Mouse (Mus musculus) granulocyte monocyte progenitor cell, adult 5-6 weeks (primary cell): ENCODE measurements at regions not wholly inside any gene's neighbourhood (a gene's known extent, or its start where the extent isn't known, plus 50 kb on each side); places are given as distances from the start of the nearest gene placed in this dataset.

Source experiments
- ATAC-seq: replicated peaks from 2 replicates; pipeline ENCODE4 v1.8.0; 2016; ENCODE audit warnings: mild to moderate bottlenecking, moderate TSS enrichment, inconsistent platforms; ENCODE audit not compliant: poor library complexity, severe bottlenecking

DNA sequence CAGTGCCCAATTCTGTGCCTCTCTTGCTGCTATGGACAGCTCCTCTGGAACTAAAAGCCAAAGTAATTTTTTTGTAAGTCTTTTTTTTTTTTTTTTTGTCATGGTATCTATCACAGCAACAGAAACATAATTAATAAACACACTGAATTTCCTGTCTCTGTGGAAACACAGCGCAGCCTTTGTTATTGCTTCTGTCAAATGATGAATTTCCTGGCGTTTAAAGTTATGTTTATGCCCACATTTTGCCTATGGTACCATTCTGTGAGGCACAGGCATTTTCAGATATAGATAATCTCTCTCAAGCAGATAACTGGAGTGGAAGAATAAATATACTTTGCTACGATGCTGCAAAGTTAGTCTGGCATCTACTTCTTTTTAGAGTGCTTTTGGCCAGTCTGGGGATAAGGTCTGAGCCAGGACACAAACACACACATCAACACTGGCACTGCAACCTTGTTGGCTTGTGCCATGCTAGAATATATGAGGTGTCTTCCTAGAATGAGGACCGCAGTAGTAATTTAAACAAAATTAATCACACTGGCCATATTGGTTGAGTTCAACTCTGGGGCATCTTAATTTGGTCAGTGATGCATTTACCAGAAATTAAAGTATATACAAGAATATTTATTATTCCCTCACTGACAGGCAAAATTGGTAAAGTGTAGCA lies 227.9 kb upstream of the Gk2 start:
- ATAC-seq = no peak

DNA sequence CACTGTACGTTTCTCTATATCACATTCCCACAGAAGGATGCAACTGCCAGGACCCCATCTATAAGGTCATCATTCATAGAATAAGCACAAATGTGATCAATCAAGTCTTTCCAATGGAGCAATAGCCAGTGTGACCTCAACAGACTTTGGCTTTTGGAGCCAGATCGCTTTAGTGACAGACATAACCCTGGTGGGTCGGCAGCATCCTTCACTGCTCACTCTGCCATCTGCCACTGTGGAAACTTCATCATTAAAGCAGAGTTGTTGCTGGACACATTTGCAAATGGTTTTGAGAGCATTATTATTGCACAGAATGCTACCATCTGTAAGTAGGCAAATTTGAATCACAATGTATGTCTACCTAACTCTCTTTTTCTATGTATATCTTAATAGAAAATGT lies 212.9 kb upstream of the Gk2 start:
- no peak for ATAC-seq

DNA sequence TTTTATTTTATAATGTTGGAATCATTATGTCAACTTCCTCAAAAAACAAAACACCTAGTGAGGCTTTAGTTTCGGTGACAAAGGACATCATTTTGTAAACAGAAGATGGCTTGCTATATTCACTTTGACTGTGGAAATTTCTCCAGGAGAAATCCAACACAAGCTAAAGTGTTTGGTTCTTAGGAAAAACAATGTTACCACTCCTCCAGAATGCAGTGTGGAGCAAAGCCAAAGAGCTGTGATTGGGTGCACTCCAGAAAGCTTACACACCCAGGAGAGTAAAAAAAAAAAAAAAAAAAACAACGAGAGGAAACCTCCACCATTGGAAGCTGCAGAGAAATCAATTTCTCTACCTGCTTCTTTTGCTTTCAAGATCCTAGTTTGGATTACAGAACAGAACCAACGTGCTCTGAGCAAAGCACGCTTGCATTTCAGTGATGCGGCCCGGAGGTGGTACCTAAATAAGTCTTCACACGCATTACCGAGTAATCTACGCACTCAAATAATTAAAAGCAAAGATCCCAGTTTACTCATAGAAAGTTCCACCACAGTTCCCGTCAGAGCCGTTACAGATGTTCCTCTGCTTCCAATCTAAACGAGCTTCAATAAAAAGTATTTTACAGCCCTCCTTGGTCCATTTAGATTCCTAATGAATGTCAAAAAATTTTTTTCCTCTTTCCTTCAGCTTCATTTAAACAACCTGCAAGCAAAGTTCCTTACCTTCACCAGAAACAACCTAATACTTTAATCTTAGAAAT lies 199.5 kb upstream of the Gk2 start:
- ATAC-seq = no peak

DNA sequence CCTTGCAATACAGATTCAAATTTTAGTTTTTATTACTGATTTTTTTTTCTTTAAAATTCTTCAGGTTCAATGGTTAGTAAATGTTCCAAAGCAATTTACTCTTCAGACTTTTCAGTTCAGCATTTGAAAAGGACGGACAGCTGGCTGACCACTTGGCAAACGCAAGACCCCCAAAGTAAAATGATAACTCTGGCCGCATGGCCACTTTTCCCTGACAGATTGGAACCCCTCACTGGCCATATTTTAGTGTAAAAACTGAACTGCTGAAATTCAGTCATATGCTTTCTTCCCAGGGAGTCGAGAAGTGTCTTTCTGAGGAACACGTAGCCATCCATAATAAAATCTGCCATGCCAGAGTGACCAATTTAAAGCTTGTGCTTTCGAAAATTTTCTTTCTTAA lies 198.4 kb upstream of the Gk2 start:
- no peak for ATAC-seq

DNA sequence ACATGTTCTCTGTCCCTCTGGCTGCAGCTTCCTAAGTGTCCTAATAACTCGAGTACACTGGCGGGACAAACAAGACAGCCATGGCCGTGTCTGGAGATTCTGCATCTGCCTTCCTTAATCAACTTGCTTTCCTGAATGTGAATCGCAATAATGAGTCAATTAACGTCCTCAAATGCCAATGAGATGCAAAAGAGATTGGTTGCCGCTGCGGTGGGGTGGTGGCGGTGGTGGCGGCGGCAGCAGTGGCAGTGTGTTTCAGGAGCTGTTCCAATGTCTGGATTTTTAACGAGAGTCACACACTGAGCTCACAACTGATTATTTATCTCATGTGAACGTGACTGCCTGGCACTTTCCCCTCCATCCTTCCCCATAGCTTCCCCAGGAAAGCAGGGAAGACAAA lies 197.6 kb upstream of the Gk2 start:
- ATAC-seq = no peak

DNA sequence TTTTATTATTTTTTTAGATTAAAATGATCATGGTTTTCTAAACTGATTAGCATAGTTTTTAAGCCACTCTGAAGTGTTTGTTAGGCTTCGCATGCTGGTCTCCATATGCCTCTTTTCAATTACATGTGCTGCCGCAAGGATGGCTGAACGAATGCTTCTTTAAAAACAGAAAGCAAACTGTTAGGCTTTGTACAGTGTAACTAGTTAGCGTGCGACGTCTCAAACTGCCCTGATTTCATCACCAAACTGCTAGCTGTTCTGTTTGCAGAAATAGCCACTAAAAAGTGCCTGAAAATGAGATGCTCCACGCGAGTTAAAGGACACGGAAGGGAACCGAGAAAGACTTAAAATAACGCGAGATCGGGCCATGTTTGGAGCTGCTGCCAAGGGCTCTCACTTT lies 185.4 kb upstream of the Gk2 start:
- no peak for ATAC-seq

DNA sequence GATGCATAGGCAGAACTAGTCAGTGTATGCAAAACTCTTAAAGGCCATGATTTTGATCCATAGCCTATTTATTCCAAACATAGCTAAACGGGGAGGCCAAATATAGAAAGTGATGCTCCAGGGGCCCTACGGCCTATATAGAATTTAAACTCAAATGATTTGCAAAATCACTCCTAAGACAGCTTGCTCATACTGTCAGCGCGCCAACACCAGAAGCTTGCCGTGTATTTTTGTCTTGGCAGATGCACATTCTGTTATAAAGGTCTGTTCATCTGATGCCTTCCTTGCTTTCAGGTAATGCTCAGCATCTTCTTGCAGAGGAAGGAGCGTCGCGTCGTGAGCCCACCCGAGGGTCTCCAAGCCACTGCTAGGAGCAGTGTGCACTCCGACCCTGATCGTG lies 184.8 kb upstream of the Gk2 start:
- ATAC-seq = no peak

DNA sequence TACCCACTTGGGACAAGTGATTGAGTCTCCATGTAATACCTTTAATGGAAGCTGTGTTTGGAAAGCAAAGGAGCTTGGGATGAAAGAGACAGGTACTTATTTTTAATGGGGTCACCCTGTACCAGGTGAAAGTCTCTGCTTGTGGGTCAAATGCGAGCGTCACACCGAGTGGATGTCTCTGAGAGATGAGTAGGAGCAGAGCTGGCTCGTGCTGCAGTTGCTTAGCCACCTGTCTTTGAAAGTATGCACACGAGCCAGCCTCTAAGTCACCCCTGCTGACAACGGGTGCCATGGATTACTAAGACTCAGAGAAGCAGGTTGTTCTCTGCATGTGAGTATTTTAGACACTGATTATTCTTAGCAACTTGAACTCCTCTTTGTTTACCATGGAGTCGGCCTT lies 179.5 kb upstream of the Gk2 start:
- ATAC-seq = no peak

DNA sequence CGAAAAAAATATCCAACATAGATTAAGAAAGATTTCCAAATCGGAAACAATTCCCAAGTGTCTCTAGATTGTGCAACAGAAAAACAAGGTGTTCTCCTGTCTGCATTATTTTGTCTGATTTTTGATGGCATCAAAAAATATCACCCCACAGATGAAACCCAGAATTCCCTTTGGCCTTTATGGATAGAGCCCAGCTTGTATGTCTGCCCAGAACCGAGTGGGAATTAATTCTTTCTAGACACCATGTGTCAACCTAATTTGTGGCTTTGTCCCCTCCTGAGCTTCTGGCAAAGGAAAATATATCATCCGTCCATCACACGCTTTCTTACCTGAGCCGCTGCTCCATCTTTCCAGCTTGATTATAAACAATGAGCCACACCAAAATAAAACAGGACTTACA lies 176.9 kb upstream of the Gk2 start:
- ATAC-seq = no peak

DNA sequence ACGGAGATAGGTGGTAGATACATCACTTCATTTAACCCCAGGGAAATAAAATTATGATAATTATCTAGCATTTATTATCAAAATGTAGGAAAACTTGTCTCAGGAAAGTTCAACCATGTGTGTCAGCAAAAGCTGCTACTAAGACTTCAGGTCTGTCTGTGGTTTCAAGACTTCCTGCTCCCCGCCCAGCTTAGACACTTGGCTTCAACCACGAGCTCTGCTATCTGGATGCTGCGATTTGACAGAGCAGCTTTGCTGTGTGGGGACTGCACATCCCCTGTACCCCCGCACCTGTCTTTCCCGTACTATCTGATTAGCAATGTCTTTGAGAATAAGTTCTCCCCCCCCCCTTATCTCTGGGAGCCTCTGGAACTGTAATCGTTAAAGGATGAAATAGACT lies 176.0 kb upstream of the Gk2 start:
- ATAC-seq = peak; percentile 44

DNA sequence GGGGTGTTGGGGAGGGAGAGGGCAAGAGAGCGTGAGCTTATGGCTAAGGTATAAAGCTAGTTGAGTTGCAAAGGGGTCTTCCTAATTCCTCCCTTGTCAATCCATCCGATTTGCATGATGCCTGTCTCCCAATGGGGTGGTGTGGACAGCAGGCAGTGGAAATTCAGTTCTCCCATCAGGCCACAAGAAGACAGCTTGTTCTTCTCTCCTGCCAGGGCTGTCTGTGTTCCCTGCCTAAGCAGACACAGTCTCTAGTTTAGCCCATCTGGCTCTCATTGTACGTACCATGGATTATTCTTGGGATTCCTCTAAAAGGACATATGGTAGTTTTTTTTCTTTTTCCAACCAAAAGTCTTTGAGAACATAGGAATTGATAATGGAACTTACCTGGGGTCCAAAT lies 168.4 kb upstream of the Gk2 start:
- no peak for ATAC-seq

DNA sequence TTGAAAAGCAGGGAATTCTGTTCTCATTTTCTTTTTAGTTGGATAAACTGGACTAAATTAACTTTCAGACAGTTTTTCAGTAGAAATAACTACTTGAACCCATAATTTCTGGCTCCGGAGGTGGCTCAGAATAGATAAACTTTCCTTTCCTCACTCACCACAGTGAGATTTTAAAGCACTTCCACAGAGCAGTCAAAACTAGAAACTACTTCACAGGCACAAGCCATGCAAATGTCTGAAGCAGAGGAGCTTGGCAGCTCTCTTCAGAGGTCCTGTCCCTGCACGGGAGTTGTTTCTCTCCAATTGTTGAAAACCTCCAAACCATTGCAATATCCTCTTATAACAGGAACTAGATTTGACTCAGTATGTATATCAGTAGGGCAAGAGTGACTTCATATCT lies 163.1 kb upstream of the Gk2 start:
- ATAC-seq = no peak

DNA sequence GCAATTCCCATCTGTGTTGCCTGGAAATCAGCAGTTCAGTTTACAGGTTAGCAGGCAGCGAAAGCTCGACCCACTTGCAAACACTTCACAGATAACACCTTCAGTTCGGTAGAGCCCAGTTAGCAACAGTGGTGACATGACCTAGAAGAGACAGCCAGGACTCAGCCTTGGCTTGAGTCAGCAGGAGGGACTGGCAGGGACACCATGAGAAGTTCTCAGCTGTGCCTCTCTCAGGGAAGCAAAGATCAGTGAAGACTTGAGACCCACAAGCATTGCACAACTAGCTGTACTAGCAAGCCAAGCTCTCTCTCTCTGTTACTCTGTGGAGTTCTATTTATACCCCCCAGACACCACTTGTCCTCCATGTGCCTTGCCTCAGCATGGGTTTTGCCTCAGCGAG lies 161.6 kb upstream of the Gk2 start:
- ATAC-seq = no peak

DNA sequence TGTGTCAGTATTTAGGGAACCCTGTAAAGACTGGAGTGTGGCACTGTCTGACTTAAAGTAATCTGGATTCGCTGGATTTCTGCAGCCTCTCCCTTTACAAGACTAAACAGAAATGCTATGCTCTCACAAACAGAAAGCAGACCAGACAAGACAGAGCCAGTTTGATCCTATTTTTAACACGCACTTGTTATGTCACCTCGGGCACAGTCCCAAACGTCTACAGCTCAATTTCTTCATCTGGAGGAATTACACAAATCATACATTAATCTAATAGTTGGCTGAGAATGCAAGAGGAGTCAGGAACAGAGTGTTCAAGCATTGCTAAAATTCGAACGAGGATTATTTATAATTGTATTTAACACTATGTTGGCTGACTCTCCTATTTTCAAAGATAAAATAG lies 145.4 kb upstream of the Gk2 start:
- ATAC-seq = no peak

DNA sequence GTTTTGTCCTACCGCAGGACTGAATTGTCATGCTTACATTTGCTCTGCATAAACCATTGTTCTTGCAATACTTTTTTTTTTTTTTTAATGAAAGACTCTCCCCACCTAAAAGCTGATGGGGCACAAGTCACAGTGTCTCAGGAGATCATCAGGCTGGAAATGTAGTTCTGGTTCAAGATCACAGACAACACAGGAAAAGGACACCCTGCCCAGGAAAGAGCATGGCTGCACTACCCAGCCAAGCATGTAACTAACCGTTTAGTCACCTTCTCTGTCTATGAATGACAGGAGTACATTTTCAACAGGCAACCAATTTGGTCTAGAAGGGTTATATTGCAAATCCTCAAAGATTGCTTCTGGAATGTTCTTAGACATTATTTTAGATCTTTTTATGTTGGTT lies 144.6 kb upstream of the Gk2 start:
- ATAC-seq = no peak

DNA sequence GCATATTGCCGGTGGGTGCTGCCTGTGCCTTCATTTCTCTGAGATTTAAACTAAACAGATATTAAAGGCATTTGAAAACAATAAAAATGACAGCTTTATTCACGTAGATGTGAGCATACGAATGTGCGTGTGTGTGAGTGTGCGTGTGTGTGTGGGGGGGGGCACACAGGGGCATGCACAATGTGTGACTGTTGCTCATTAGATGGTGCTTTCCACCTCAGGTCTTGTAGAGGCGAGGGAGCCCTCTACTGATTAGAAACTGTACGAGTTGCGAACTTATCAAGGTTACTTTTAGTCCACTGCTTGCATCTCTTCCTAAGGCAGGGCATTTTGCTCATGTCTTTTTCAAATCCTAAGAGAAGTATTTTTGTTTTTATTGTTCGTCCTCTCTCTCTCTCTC lies 141.9 kb upstream of the Gk2 start:
- ATAC-seq = no peak

DNA sequence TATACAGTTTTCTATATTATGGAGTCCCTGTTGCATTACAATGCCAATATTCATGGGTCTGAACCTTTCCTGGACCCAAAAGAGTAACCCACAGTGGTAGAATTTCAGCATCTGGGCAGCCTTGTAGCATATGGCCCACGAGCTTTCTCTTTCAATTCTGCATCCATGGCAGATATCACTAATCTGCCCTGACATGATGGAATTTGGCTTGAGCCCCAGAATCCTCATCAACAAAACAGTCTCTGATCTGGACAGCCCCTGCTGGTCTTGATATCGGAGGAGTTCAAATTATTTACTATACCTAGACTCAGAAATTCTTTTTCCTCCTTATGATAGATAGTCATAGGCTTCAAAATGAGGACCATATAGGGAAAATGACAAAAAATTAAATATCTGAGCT lies 139.1 kb upstream of the Gk2 start:
- ATAC-seq = no peak

DNA sequence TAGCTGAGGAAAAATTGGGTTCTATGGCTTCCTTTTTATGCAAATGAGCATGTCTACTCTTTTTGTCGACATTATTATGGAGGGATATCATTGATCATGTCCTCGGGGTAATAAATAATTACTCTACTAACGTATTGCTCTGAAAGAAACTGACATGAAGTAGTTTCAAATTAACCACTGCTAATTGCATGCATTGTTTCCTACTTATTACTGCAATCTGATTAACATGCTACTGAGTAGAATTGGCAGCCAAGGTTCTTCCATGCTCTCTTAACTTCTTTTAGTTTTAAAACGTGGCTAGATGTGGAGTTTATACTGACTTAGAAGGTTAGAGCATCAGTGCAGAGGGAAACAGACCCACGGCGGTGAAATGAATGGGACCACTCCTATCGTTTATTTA lies 137.3 kb upstream of the Gk2 start:
- ATAC-seq = no peak

DNA sequence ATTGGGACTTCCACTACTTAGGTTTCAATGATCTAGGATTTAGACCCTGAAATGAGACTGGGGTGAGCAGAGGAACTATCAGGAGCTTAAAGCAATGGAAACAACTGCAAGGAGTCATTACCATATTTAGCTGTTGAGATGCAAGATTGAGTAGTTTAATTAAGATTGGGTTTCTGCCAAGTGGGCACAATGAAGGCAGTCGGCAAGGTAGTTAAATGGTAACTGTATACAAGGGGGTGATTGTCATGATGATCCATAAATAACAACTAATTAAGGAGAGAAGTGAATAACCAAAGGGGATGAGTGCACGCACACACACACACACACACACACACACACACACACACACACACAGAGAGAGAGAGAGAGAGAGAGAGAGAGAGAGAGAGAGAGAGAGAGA lies 125.7 kb upstream of the Gk2 start:
- ATAC-seq = no peak

DNA sequence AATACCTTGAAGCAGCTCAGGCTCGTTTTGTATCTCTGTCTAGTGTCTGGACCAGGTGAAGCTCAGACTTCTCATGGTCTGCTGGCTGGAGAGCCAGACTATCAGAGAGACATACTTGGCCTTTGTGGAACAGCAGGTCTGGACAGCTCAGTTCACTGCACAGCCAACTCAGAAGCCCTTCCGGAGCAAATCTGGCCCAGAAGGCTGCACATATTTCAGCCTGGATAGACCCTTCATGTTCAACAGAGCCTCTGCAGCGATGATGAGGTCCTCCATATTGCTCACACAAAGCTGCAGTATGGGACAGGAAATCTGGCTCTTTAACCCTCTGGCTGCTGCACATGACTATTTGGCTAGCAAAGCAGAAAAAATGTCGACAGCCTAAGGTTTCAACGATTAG lies 108.7 kb upstream of the Gk2 start:
- no peak for ATAC-seq

DNA sequence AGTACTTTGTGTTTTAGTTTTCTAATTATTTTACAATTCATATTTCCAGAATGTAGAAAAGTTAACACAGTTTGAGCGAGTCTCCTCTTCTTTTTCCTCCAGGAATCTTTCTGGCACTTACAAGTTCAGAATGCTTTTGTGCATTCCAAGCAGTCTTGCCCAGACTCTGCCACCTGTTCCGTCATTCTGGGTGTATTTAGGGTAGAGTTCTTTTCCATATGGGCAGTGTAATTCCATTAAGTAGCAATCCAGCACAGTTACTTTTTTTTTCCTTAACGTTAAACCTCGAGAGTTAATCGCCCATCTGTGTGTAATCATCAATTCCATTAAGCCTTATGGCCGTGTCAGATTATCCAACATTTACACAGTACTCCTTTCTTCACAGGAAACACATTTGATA lies 106.9 kb upstream of the Gk2 start:
- ATAC-seq = no peak

DNA sequence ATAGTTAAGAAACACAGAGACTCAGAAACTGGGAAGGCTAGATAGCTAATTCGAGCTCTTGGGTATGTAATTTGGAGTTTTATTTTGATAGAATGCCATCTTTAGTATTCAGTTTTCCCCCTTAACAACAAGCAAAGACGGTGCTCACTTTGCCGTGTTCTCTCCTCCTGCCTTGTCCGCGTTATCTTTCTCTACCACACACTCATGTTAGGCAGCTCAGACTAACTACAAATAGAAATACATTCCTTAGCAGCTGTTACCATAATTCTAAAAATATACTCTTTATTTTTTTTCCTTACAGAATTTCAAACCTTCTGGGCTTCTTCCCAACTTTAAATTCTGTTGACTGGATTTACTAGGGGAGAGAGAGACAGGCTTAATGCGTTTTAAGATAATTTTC lies 97.5 kb upstream of the Gk2 start:
- ATAC-seq = no peak

DNA sequence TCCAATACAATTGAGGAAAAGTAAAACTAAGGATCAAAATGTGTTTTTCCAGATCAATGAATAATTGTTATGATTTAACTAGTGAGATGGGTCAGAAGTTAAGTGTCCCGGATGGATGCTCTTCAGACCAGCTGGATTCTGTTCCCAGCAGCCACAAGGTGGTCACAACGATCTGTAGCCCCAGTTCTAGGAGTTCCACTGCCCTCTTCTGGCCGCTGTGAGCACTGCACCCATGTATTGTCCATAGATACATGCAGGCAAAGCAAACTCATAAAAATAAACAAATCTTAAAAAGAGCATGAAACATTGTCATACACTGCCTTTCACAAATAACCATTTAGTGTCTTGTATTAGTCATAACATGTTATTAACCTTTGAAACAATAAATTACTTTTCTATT lies 96.3 kb upstream of the Gk2 start:
- peak; percentile 67 for ATAC-seq
